Mouse (Mus musculus): ENCODE measurements around the gene Syt13.
A peak's percentile ranks its signal among the peaks of the same experiment; 100 is the strongest.

Gene Syt13

DNA sequence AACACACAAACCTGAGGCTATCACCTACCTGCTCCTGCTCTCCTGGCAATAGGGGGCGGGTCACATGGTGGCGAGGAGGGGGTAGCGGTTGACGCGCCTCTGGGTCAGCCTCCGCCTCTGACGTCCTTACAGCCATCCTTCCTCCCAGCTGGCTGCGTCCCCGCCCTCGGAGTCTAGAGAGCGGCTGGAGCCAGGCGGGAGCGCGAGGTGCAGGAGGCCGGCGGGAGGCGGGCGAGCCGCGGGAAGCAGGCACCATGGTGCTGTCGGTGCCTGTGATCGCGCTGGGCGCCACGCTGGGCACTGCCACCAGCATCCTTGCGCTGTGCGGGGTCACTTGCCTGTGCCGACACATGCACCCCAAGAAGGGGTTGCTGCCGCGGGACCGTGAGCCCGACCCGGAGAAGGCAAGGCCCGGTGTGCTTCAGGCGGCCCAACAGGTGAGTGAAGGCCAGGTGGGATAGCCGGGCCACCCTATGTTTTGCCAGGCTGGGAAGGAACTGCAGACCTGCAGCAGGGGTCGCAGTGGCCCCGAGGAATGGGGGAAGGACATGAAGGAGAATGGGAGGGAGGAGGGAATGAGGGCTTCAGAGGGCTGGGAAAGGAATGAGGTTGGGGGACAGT is at the start of gene Syt13:
TSS of gene Syt13 (plus strand) at position 166 of the 621 bp plus-strand sequence.
- DNase-seq (ENCODE audit: extremely low spot score, low read depth, low spot score) = no peak

DNA sequence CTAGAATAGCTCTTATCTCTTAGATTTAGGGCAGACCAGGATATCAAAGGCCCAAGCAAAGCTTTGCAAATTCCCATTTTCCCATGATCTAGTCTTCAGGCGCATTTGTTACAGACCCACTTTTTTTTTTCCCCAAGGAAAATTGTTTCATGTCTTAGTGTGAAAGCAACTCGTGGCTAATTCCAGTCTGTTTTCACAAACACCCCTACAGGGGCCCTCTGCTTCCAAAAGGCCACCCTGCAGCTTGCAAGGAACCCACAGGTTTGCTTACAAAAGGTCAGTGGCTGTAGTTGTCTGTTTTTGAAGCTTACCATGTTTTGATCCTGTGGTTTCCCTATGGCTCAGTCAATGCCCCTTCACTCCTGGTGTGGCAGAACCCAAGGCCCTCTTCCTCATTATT is 48.3 kb upstream of the Syt13 start:
- no peak for DNase-seq (ENCODE audit: extremely low spot score, low read depth, low spot score)

DNA sequence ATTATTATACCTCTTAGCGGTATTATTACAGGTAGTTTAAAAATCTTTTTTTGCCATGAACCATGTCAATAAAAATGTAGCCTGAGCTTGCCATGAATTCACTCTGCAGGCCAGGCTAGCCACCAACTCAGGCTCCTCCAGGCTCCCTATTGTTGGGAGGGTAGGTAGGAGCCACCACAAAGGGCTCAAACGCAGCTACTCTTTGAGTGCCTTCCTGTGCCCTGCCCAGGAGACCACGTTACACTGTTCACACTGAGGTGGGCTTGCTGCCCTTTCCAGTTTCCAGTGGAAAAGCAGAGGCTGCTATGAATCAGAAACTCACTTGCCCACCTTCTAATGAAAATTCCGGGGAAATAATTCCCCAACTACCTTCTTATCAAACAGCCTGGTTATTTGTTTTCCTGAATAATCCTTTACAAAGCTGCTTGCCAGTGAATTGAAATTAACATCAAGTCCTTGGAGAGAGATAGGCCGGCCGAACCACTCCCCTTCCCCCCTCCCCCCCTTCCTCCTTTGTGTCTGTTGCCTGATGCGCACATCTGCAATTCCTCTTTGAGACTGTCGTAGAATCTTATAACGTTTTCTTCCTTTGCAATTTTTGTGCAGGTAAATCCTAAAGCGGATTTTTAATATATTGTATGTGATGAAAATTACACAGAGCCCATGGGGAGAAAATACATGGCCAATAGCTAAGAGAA is 44.6 kb upstream of the Syt13 start:
- no peak for DNase-seq (ENCODE audit: extremely low spot score, low read depth, low spot score)

DNA sequence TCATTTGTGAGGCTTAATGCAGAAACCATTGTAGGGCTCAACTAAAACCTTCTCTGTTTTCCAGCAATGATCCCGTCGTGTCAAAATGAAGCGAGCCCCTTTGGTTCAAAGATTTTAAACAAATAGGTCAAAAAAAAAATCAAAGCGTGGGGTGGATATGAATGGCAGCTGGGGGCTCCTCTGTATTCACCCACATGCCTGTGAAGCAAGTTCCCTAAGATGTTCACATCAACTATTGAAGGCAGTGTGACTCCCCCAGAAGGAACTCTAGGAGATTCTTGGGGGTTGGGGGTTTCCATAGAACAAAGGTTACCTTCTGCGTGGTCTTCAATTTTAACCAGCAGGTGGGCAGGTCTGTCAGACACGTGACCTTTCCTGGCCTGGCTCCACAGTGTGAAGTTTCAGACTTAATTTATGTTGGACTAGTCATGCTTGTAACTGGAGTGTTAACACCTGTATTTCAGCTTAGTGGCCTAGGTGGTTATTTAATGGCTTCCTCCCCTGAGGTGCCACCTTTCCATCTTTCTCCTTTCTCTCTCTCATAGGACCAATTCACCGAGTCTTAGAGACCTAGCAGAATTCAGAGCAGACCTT is 43.7 kb upstream of the Syt13 start:
- DNase-seq (ENCODE audit: extremely low spot score, low read depth, low spot score) = no peak

DNA sequence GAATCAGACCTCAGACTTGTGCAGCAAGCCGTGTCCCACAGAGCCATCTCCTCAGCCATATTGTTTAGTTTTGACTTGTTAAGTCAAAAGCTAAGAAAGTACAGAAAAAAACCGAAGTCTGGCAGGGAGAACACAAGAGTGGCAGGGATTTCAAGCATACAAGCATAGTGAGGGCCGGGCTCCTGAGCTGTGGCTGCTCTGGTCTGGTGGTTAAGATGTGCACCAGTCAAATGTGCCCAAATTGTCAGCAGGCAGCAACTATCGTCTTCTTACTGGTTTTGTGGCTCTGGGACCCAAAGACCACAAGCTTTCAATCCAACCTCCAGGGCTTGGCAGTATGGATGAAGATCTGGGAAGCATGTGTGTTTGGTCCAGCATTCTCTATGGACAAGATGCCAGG is 42.2 kb upstream of the Syt13 start:
- DNase-seq (ENCODE audit: extremely low spot score, low read depth, low spot score) = no peak

DNA sequence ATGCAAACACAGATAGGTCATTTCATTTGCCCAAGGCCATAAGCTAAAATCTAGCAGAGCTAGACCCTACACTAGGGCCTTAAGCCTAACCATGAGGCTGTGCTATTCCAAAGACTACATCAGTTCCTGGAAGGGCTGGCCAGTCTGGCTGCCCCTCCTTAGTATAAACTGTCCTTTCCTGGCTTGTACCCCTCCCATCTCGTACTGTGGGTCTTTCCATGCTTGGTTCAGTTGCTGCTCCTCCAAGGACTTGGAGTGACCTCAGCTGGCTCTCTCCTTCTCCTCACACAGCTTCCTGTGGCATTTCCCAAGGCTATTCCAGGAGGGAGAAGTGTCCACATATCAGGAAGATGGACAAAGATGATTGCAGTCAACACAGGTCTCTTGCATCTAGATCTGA is 40.3 kb upstream of the Syt13 start:
- no peak for DNase-seq (ENCODE audit: extremely low spot score, low read depth, low spot score)

DNA sequence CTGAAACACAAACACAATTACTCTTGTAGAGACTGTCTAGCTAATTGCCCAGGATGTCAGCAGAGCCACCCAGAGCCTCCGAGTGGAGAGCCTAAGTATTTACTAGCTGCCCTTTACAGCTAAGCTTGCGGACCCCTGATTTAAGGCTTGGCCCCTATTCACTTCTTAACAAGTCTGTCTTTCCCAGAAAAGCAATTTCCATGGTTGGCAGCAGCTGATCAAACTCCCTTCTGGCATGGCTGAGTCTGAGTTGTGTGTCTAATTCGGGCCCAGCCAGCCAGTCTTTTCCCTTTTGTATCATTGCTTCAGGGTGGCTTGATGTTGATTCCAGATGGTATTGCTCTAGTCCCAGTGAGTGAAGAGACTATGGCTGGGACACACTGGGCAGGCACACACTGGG is 37.4 kb upstream of the Syt13 start:
- no peak for DNase-seq (ENCODE audit: extremely low spot score, low read depth, low spot score)

DNA sequence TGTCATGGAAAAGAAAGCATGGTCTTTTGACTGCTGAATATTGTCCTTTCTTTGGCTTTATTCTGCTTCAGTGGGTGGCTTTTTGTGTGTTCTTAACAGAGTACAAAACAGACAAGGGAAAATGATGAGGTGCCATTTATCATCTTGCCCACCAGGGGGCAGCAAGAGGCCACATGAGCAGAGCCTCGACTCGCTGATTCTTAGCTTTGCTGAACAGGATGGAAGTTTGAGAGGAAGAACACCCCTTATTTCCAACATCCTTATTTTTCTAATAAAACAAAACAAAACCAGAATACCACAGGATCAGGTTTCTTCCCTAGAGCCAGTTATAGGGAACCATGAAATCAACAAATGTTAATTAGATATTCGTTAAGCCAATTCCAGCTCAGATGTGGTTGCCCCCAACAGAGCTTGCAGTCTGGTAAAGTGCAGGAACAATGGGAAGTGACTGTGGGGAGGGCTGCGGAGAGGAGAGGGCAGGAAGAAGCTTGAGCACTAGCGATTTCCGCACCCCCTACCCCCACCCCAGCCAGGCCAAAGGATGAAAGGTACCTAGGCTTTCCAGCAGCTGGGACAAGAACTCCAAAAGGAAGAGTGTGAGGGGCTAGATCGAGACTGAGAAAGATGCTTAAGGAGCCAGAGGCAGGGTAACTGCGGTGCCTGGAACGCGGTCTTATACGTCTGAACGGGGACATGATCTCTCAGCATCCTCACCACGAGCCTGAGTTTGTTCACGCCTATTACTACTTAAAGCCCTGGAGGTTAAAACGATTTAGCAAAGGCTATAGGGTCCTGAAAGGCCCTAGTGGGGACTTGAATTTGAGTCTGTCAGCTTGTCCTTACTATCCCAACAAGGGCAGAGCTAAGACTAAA is 31.6 kb upstream of the Syt13 start:
- DNase-seq (ENCODE audit: extremely low spot score, low read depth, low spot score) = peak; percentile 54

DNA sequence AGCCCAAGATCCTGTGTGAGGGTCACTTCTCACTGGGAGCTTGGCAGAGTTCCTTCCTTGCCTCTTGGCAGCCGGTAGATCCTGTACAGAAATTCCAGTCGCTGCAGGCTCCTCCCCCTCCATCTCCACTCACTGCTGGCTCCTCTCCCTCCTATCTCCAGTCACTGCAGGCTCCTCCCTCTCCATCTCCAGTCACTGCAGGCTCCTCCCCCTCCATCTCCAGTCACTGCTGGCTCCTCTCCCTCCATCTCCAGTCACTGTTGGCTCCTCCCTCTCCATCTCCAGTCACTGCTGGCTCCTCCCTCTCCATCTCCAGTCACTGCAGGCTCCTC is 31.0 kb upstream of the Syt13 start:
- no peak for DNase-seq (ENCODE audit: extremely low spot score, low read depth, low spot score)

DNA sequence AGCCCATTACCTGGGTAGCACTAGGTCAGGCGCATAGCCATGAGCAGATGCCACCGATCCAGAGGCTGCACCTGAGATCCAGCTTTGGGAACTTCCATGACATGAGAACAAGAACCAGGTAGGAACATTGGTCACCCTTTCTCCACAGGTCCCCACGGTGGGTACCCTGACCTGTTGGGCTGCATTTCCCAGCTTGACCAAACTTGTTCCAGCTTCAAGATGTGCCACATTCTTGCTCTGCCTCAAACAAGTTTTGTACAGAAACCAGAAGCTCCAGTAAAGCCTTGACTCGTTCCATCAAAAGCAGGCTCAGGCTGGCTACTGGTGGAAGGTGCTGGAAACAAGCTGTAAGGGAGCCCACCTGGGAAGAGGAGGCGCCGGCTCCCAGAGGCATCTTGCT is 29.9 kb upstream of the Syt13 start:
- no peak for DNase-seq (ENCODE audit: extremely low spot score, low read depth, low spot score)

DNA sequence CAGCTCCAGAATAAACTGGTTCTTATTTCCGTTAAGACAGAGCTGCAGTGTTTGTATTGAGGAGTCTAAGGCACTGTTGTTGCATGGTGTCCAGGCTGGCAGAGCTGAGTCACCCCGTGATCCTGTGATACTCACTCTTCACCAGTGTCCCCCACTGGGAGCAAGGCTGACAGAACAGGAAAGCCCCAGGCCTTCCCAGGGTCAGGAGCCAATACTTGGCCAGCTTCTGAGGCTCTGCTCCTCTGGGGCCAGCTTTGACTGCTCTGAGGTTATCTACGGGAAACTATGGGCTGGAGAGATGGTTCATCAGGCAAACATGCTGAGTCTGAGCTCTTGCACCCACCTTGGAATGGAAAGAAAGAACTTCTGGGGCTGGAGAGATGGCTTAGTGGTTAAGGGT is 28.0 kb upstream of the Syt13 start:
- no peak for DNase-seq (ENCODE audit: extremely low spot score, low read depth, low spot score)

DNA sequence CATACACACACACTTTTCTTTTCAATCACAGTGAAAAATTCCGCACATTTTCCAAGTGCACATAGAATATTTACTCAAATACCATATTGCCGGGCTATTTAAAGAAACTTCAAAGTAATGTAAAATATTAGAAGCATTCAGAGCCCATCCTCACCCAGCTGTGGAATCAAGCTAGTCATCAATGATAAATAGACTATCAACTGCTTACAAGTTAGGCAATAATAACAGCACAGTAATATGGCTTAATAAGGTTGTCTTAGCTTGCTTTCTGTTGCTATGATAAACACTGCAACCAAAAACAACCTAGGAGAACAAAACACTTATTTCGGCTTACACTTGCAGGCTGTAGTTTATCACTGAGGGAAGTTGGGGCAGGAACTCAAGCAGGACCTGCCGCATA is 22.4 kb upstream of the Syt13 start:
- no peak for DNase-seq (ENCODE audit: extremely low spot score, low read depth, low spot score)

DNA sequence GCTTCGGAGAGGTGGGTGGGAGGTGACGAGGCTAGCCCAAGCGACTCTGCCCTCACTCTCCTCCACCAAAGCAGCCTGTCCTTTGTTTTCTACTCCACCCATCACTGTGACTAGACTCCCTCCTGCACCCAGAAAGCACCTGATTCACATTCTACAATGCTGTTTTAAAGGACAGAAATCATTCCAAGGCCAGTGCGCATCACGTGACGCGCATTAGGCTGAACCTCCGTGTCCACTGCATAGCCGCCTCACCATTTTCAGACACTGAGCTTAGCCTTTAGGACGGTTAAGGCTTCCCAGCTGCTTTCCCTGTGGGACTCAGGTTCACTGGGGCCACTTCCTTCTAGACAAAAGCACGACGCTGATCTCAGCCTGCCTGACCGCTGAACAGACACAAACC is 11.2 kb upstream of the Syt13 start:
- no peak for DNase-seq (ENCODE audit: extremely low spot score, low read depth, low spot score)

DNA sequence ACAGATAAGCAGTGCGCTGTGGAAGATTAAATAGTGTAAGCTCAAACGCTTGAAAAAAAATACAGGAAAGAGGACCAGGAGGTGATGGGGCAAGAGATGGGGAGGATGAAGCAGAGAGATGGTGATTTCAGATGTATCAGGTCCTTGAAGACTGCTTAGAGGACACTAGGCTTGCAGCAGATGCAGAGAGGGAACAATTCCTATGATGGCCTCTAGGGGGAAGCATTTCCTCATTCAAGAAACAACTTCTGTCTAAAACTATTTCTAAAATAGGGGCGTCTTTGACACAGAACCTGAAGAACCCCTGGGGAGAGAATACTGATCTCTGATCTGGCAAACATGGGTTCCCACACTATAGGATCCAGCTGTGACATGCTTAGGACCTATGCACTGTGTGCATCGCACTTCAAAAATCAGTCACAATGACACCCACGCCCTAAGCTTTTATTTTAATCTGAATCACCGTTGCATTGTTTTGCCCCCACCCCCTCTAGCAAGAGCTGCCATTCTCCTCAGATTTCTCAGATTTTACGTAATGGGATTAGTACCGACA is 10.5 kb upstream of the Syt13 start:
- DNase-seq (ENCODE audit: extremely low spot score, low read depth, low spot score) = peak; percentile 79

DNA sequence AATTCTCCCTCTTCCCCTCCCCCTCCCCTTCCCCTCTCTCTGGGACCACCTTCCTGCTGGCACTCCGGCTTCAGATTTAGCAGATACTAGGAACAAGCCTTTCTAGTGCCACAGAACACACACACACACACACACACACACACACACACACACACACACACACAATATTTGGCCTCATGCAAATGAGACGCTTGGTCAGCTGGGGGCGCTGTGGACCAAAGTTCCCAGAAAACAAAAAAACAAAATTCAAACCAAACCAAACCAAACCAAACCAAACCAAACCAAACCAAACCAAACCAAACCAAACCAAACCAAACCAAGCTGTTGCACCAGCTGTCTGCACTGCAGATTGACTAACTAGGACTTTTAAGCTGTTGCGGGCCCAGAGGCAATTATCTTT is 4.5 kb upstream of the Syt13 start:
- no peak for DNase-seq (ENCODE audit: extremely low spot score, low read depth, low spot score)

DNA sequence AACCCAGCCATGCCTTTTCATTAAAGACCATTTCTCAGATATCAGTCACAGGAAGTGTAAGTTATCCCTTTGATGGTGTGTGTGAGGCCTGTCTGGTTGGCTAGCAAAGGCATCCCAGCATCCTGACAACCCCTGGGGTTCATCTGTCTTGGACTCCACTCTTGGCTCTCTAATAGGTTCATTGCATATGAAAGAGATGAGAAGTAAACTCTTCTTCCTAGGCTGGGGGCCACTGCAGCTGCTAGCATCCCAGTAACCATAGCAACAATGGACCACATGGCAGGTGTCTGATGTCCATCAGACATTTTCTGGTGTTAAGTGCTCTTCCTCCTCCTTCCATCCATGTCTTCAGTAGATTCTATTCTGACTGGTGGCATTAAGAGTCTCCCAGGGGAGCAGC is 2.6 kb upstream of the Syt13 start:
- no peak for DNase-seq (ENCODE audit: extremely low spot score, low read depth, low spot score)

DNA sequence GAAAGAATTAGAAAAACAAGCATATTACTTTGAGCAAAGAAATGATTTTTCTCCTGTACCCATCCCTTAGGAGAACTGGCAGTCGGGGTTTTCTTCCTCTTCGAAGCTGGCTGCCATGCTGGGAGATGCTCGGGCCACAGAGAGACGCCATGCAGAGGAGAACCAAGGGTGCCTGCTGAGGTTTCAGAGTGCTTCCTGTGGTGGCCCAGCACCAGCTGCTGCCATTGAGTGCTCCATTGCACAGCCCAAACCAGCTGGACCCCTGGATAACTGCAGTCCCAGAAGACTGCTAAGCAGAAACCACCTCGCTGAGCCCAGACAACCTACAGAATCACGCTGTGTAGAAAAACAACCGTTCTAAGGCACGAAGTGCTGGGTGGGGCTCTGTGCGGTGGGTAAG is 1.6 kb upstream of the Syt13 start:
- DNase-seq (ENCODE audit: extremely low spot score, low read depth, low spot score) = no peak

DNA sequence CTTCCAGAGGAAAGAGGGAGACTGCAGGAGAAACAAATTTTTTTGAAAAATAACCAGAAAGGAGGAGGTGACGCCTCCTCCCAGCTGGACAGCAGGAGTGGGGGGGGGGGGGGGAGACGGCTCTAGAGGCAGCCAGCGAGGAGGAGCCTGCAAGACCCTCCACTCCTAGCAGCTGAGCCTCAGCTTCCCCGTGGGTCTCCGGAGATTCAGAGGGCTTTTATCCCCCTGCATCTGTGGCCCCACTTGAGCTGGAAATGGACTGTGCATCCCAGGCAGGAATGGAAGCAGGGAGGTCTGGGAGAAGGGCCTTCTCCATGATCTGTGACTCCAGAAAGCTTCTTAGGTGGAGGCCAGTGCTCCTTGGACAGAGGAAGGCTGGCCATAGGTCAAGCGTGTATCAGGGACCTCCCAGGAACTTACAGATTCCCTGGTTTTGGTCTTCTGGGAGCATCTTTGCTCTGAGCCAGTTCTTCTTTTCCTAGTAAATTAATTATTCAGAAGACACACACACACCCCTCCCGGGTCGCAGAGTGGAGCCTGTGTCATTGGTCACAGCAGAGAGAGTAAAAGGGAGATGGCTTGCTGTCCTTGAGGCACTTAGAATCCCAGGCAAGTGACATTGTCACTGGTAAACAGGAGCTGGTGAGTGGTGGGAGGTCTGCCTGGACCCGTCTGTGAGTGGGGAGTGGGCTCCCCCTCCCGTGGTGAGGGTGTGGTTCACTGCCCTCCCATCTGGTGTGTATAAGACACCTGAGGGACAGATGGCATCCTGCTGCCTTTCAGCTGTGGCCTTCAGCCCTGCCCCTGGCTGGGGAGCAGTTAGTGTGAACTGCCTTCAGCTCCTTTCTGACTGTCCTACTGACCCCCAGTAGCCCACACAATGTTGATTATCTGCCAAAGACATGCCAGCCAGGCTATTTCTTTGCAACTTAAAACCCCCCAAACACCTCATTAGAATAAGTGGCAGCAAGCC is 1.0 kb downstream of the Syt13 start:
- no peak for DNase-seq (ENCODE audit: extremely low spot score, low read depth, low spot score)

DNA sequence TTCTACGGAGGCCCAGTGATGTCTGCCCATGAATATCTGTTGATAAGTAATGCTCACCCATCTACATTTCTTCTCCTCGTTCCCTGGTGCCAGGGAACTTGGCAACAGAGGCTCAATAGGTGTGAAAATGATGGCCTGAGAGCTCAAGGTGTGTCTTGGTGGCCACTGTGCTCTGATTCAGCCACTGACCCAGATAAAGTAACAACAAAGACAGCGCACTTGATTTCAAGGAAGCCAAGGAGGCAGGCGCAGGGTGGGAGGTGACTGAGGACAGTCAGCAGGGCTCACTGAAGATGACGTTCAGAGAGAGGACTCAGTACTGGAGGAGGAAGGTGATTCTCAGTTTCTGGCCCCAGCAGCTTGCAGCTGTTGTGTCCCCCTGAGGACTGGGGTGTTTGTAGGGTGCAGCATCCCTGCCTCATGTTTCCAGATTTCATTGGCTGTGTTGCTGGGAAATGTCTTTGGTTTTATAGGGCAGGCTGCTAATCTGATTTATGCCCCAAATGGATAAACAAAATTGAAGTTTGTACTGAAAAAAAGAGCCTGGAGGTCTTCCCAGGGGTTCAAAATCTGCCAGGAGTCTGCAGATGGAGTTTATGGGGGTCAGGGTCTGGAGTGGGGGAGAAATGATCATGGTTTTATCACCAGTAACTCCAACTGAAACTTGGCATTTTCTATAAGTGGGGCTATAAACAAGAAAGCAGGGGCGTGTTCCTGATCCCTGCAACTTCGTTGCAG is 2.7 kb downstream of the Syt13 start:
- DNase-seq (ENCODE audit: extremely low spot score, low read depth, low spot score) = peak; percentile 26

DNA sequence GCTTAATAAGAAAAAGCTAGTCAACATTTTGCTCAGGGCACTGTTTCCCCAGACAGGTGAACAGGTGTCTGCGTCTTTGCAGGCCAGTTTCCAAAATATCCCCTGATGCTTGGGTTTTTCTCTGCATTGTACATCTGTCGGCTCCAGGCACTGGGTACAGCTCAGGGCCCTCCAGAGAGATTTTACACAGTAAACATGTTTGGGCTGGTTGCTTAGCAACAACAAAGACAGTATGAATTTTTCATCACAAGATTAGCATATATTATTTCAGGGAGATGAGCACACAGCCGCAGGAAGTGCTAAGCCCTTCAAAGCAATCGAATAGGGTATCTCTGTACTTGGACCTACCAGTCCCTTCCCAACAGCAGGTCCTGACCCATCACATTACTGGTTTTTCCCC is 5.8 kb downstream of the Syt13 start:
- DNase-seq (ENCODE audit: extremely low spot score, low read depth, low spot score) = no peak

All from hindlimb bud, embryonic 11.5 days (tissue).